Mouse (Mus musculus) thymus, adult 2 months (tissue): ENCODE results near the gene Gng11.

Experiments
- CTCF ChIP-seq: fragments of 200-500 bp; IDR thresholded peaks from 2 replicates; pipeline ENCODE4 v1.5.1; 2012; ENCODE audit warnings: mild to moderate bottlenecking, control low read depth, low read length, moderate library complexity, borderline replicate concordance; ENCODE audit not compliant: control insufficient read depth, poor library complexity, insufficient read depth; ENCODE audit errors: extremely low read depth
- POLR2A ChIP-seq: fragments of 200-500 bp; IDR thresholded peaks from 2 replicates; pipeline ENCODE4 v1.6.1; 2012; ENCODE audit warnings: mild to moderate bottlenecking, low read length, control low read depth, moderate library complexity; ENCODE audit not compliant: control insufficient read depth, poor library complexity, insufficient read depth; ENCODE audit errors: extremely low read depth

- TF ChIP-seq CTCF (no peak), POLR2A (no peak)
Observed at GRCm38 (mm10) chr6:4003890-4004306, at the start of gene Gng11.
